ENCODE assay signal across 9 mouse cellular contexts in genomic region chr17:73096484-73096883, GRCm38 (mm10). TPM values are rescaled to one million over a fixed set of nuclear protein-coding genes. Genes with fewer than 3 reads are reported as not detected.
DNase-seq lines count a peak whose midpoint lies in the region; ATAC-seq and TF ChIP-seq lines count a peak whose summit lies in the region.
"Had no signal": no experiment of that assay in that cellular context is flagged by ENCODE, and none has a peak within 500 bp of the region (broad histone marks: within the 10 kb centered on the region; RNA-seq: fewer than 3 reads in every experiment).

No protein-coding gene starts in this region.

- no peaks in the 10 kb centered on the region for H3K36me3 ChIP-seq in heart, adult 2 months (ENCODE audit: control insufficient read depth, insufficient read depth, low read length)
- H3K36me3 ChIP-seq in limb, embryonic 14.5 days (ENCODE audit: control insufficient read depth, insufficient read depth, low read length), result no peaks in the 10 kb centered on the region
- H3K36me3 ChIP-seq: embryonic facial prominence, embryonic 13.5 days had no signal

- no peaks in the 10 kb centered on the region for H3K4me1 ChIP-seq in heart, adult 2 months (ENCODE audit: control insufficient read depth, insufficient read depth, low read length)
- H3K4me1 ChIP-seq in limb, embryonic 14.5 days (ENCODE audit: control insufficient read depth, insufficient read depth, low read length), result no peaks in the 10 kb centered on the region

- TF ChIP-seq EP300 in heart, adult 2 months (IDR thresholded peaks at IDR 0.05; ENCODE audit: insufficient read depth, low read depth, low read length), result no peak

- no peaks in the 10 kb centered on the region for H3K79me2 ChIP-seq in heart, adult 2 months (replicated peaks; ENCODE audit: control insufficient read depth, insufficient read depth, low read length)

- H3K9ac ChIP-seq in heart, adult 2 months (ENCODE audit: low read depth, low read length), result no peak overlapping the region
- H3K9ac ChIP-seq in limb, embryonic 14.5 days (ENCODE audit: low read depth, low read length, severe bottlenecking), result no peak overlapping the region
- H3K9ac ChIP-seq: embryonic facial prominence, embryonic 13.5 days had no signal

- 46% methylated on average over 5 of the region's 5 CpGs for WGBS in heart, adult 2 months
- 33% methylated on average over 5 of the region's 5 CpGs for WGBS in limb, embryonic 14.5 days

- DNase-seq in heart, adult 2 months, result peak; percentile 29 to 54
- DNase-seq in heart, adult 8-10 months (ENCODE audit: low spot score), result no peak
- peak; percentile 79 to 80 for DNase-seq in B cell, adult 2 months
- DNase-seq in T-cell, adult 2 months (ENCODE audit: low spot score), result peak; percentile 58
- peak; percentile 55 for DNase-seq in forelimb bud, embryonic 11.5 days (ENCODE audit: low read depth, low spot score)
- peak; percentile 48 for DNase-seq in limb, embryonic 14.5 days (ENCODE audit: low spot score)
- DNase-seq in spleen, adult 18-20 months, result peak; percentile 46 to 76

- no peak overlapping the region for H3K27ac ChIP-seq in heart, adult 2 months
- no peak overlapping the region for H3K27ac ChIP-seq in limb, embryonic 14.5 days (replicated peaks; ENCODE audit: low read depth, low read length)
- H3K27ac ChIP-seq: embryonic facial prominence, embryonic 13.5 days had no signal

- intact Hi-C loops in heart, adult 2 months (cut with DNase I), result loop anchor here (5.0 kb wide), 2 partner anchors 201 to 239 kb away; no protein-coding TSS in a partner anchor

- TF ChIP-seq POLR2A in heart, adult 2 months (IDR thresholded peaks at IDR 0.05; ENCODE audit: insufficient read depth, low read depth, low read length), result no peak
- no peak for TF ChIP-seq POLR2A in limb, embryonic 14.5 days (IDR thresholded peaks at IDR 0.05; ENCODE audit: borderline replicate concordance, extremely low read depth, insufficient read depth, insufficient read length)

- TF ChIP-seq CTCF in heart, adult 2 months (IDR thresholded peaks at IDR 0.05), result peak; percentile 76

- H3K27me3 ChIP-seq in heart, adult 2 months (ENCODE audit: control insufficient read depth, insufficient read depth, low read length), result no peaks in the 10 kb centered on the region
- H3K27me3 ChIP-seq in limb, embryonic 14.5 days (ENCODE audit: control insufficient read depth, insufficient read depth, low read length), result no peaks in the 10 kb centered on the region
- H3K27me3 ChIP-seq: embryonic facial prominence, embryonic 13.5 days had no signal

- no peak overlapping the region for H3K4me3 ChIP-seq in heart, adult 2 months
- H3K4me3 ChIP-seq in limb, embryonic 14.5 days (replicated peaks; ENCODE audit: low read length), result no peak overlapping the region
- H3K4me3 ChIP-seq: embryonic facial prominence, embryonic 13.5 days had no signal

- no peak overlapping the region for H3K4me2 ChIP-seq in limb, embryonic 14.5 days (replicated peaks; ENCODE audit: low read depth, low read length, severe bottlenecking)
- H3K4me2 ChIP-seq: embryonic facial prominence, embryonic 13.5 days had no signal

- ATAC-seq in limb, embryonic 14.5 days (ENCODE audit: low FRiP score, low read depth), result no peak
- ATAC-seq in monocyte, adult 5-6 weeks (replicated peaks; ENCODE audit: insufficient number of reproducible peaks, low FRiP score, low TSS enrichment, poor library complexity, severe bottlenecking), result no peak

- no peaks in the 10 kb centered on the region for H3K9me3 ChIP-seq in limb, embryonic 14.5 days (ENCODE audit: control insufficient read depth, low read length)
- H3K9me3 ChIP-seq: embryonic facial prominence, embryonic 13.5 days had no signal

RNA-seq across cellular contexts. Expression of gene Lclat1, which starts 11.3 kb away (rescaled TPM):
- 100 to 1,000 TPM; 100 to 104 TPM for total RNA-seq in heart, adult 2 months (2021)
- 30.2 and 65.1 TPM in 2 replicates for polyA plus RNA-seq in heart, adult 2 months (2012; rRNA removed)
- 100 to 1,000 TPM; 101 to 145 (median 128) TPM for total RNA-seq in heart, adult 8-10 months (2022)
- 11.0 and 12.1 TPM in 2 replicates for polyA plus RNA-seq in limb, embryonic 14.5 days (2012; rRNA removed)
- polyA plus RNA-seq in limb, embryonic 14.5 days (2014; fragmentation: Nextera tagmentation; extraction: Ambion mirVana), result 14.9 and 17.0 TPM in 2 replicates
- total RNA-seq in monocyte, adult 5-6 weeks (2017), result 6.3 to 7.8 TPM (median 7.7 TPM) in 3 replicates

Comparison
In these comparisons a context has a peak if more than half of its experiments do, and no peak if none do; other contexts are left out.
1. RNA of gene Lclat1, which starts 11.3 kb away (total RNA-seq): 101 to 145 TPM in heart, adult 8-10 months and 100 to 104 TPM in heart, adult 2 months; 6.3 to 7.8 TPM in monocyte, adult 5-6 weeks; every median in the first group is over 10 times any median in the second.